Mouse (Mus musculus): Measurements from ENCODE around the gene Olfr862. TPM values are rescaled to one million over a fixed set of nuclear protein-coding genes. Genes with fewer than 3 reads are reported as not detected.

Gene Olfr862
- not detected for polyA plus RNA-seq (2012; fragmentation: generic; extraction: Trizol)

DNA sequence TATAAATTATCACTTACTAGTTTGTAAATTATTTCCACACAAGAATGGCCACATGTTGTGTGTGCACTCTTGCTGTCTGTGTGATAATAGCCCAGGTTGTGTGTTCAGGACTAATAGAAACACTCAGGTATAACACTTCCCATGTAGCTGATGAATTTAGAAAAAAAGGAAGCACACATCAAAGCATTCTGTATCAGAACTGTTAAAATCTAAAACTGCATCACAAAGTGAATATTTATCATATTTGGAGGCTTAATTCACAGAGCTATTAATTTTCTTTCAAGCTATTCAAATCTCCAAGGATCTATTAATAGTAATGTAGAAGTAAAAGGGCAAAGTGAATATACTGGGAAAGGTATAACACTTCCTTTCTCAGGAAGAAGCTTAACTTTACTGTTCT, at the start of gene Olfr862:
Gene Olfr862 (minus strand): TSS at position 101 of the 400 bp plus-strand sequence.

GRCm38 (mm10) chr9:19916565-19916964, 28.8 kb upstream of the Olfr862 start, which contains the start of gene Olfr77:
Gene Olfr77 (plus strand): TSS chr9:19916865.

GRCm38 (mm10) chr9:19849647-19850046, 38.2 kb downstream of the Olfr862 start, which contains the start of gene Olfr860:
Gene Olfr860 (minus strand): TSS chr9:19849747.

Other genes with a start within 250 kb of the Olfr862 start
- gene Olfr857, start 178.6 kb downstream of the Olfr862 start, polyA plus RNA-seq (2012; fragmentation: generic; extraction: Trizol): not detected
- not detected for gene Olfr58, start 107.7 kb downstream of the Olfr862 start, polyA plus RNA-seq (2012; fragmentation: generic; extraction: Trizol)
- gene Olfr859, start 83.1 kb downstream of the Olfr862 start, polyA plus RNA-seq (2012; fragmentation: generic; extraction: Trizol): not detected
- not detected for gene Olfr860, start 38.3 kb downstream of the Olfr862 start, polyA plus RNA-seq (2012; fragmentation: generic; extraction: Trizol)
- 1 to 10 TPM in 1 of 2 experiments, under 1 TPM in 1; 0.21 to 1.2 TPM for gene Olfr77, start 28.9 kb upstream of the Olfr862 start, polyA plus RNA-seq (2012; fragmentation: generic; extraction: Trizol)
- not detected for gene Olfr866, start 140.0 kb upstream of the Olfr862 start, polyA plus RNA-seq (2012; fragmentation: generic; extraction: Trizol)
- gene Olfr867, start 169.6 kb upstream of the Olfr862 start, polyA plus RNA-seq (2012; fragmentation: generic; extraction: Trizol): not detected
- not detected for gene Olfr868, start 210.6 kb upstream of the Olfr862 start, polyA plus RNA-seq (2012; fragmentation: generic; extraction: Trizol)
- not detected for gene Olfr869, start 241.0 kb upstream of the Olfr862 start, polyA plus RNA-seq (2012; fragmentation: generic; extraction: Trizol)

All from C3H10T1/2 (cell line).